Mouse (Mus musculus): ENCODE data around the gene Ric1.

DNA sequence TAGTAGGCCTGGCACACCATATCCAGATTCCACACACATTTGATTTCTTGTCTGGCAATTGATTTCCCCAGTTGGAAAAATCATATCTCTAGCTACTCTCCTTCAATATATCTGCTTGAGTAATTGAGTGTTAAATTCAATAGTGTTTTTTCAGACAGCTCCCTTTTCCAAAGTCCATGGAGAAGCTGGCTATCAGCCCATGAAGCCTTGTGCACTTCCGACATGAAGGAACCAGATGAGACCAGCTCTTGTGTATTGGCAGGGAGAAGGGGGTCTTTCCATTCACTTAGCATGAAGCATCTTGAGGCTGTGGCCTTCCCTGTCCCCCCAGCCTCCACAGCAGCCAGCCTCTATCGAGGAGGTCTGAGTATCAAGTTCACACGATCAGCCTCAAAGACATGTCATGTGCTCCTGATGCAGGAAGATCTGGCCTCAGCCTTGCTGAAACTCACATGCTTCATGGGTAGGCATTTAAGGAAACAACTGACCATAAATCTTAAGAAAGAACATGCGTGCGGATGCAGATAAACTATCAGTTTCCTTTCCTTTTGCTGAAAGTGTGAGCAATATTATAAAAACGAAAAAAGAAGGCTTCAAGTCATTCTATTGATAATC, 23.1 kb upstream of the Ric1 start:
- no peak for TF ChIP-seq CTCF (IDR thresholded peaks at IDR 0.05; ENCODE audit: control insufficient read depth, insufficient read depth, insufficient replicate concordance, low read depth, low read length)
- no peak for TF ChIP-seq POLR2A (IDR thresholded peaks at IDR 0.05; ENCODE audit: control insufficient read depth, low read depth, low read length)

Data from testis, adult 2 months (tissue).